Mouse (Mus musculus) liver, adult 2 months (tissue): Measurements from ENCODE around the gene Ppara. TPM values are rescaled to one million over a fixed set of nuclear protein-coding genes. Genes with fewer than 3 reads are reported as not detected.

ENCODE experiments used
- DNase-seq: peaks from one replicate; pipeline ENCODE4 v3.0.0-alpha.2; 2011; ENCODE audit warnings: low read depth, low spot score; ENCODE audit errors: extremely low read depth
- H3K27ac ChIP-seq: fragments of 200-500 bp; replicated peaks from 2 replicates; pipeline ENCODE4 v1.5.1; 2012; ENCODE audit warnings: low read depth, mild to moderate bottlenecking, control low read depth, inconsistent platforms, low read length; ENCODE audit not compliant: insufficient read depth
- H3K27me3 ChIP-seq: fragments of 200-500 bp; 2 replicates; pipeline ENCODE4 v1.6.1; 2012; ENCODE audit warnings: mild to moderate bottlenecking, moderate library complexity, low read length, inconsistent platforms; ENCODE audit not compliant: control insufficient read depth, insufficient read depth
- H3K36me3 ChIP-seq: fragments of 200-500 bp; 2 replicates; pipeline ENCODE4 v1.6.1; 2012; ENCODE audit warnings: low read length, inconsistent platforms; ENCODE audit not compliant: control insufficient read depth, insufficient read depth
- H3K4me1 ChIP-seq: fragments of 200-500 bp; 2 replicates; pipeline ENCODE4 v1.6.1; 2011; ENCODE audit warnings: low read length; ENCODE audit not compliant: control insufficient read depth, insufficient read depth
- H3K4me3 ChIP-seq: fragments of 200-500 bp; 2 replicates; pipeline ENCODE4 v1.5.1; 2011; ENCODE audit warnings: low read depth, mild to moderate bottlenecking, control low read depth, low read length, moderate library complexity; ENCODE audit not compliant: insufficient read depth
- H3K79me2 ChIP-seq: fragments of 200-500 bp; 2 replicates; pipeline ENCODE4 v1.6.1; 2012; ENCODE audit warnings: inconsistent platforms, mild to moderate bottlenecking, low read length, moderate library complexity; ENCODE audit not compliant: control insufficient read depth, insufficient read depth
- H3K9ac ChIP-seq: fragments of 200-500 bp; 2 replicates; pipeline ENCODE4 v1.6.1; 2012; ENCODE audit warnings: low read depth, mild to moderate bottlenecking, control low read depth, inconsistent platforms, low read length
- CTCF ChIP-seq: fragments of 200-500 bp; IDR thresholded peaks from 2 replicates; pipeline ENCODE4 v1.5.1; 2011; ENCODE audit warnings: low read depth, low read length, control low read depth
- POLR2A ChIP-seq: fragments of 200-500 bp; IDR thresholded peaks from 2 replicates; pipeline ENCODE4 v1.6.1; 2011; ENCODE audit warnings: low read length, control low read depth; ENCODE audit not compliant: insufficient read depth; ENCODE audit errors: extremely low read depth
- WGBS: fragments of 180-500 bp; shearing (Covaris S2); methylation state at CpG from one replicate; pipeline ENCODE4 v1.1.7; 2018; 5-methylcytosine and 5-hydroxymethylcytosine counted together
- polyA plus RNA-seq: library from polyadenylated mRNA; depleted of rRNA; stranded (reverse); fragments of >200 nt; gene quantifications from 2 replicates; pipeline ENCODE4 v1.2.3, GENCODE M21; 2012
- total RNA-seq: library from RNA; depleted of rRNA; stranded (reverse); fragments of >200 nt; gene quantifications from 2 replicates; pipeline ENCODE4 v1.2.3, GENCODE M21; 2014

The Ppara gene
- total and polyA plus RNA-seq, 2 experiments = 36.2 to 184 TPM

- WGBS = 3% methylated on average over 65 of the region's 65 CpGs
- TF ChIP-seq POLR2A (no peak), CTCF (no peak)
These were observed 86.6 kb downstream of the Ppara start, which contains the start of gene Pkdrej for GRCm38 (mm10) chr15:85821203-85822010. Pkdrej (minus strand) TSS chr15:85821734.

GRCm38 (mm10) chr15:85822011-85822359, 87.2 kb downstream of the Ppara start:
- TF ChIP-seq CTCF (no peak), POLR2A (no peak)
- Histone ChIP-seq H3K27ac (no peak overlapping the region), H3K4me3 (no peak overlapping the region), H3K9ac (no peak overlapping the region), H3K27me3 (0 out of 2 replicates have a peak, but pooled peaks cover 3% of the 10 kb centered on the region), H3K36me3 (no peaks in the 10 kb centered on the region), H3K79me2 (no peaks in the 10 kb centered on the region), H3K4me1 (peaks cover 4% of the 10 kb centered on the region; the same call in 1 of the 2 replicates)
- no peak for DNase-seq
- 43% methylated on average over 4 of the region's 4 CpGs for WGBS

More at GRCm38 (mm10) chr15:85821203-85822010, 86.6 kb downstream of the Ppara start, which contains the start of gene Pkdrej:
- Histone ChIP-seq H3K9ac (peak within 1 kb of the TSS; percentile 44), H3K27ac (no peak within 1 kb of the TSS), H3K27me3 (0 out of 2 replicates have a peak, but pooled peaks cover 3% of the 10 kb centered on the region), H3K4me3 (peak within 1 kb of the TSS; percentile 25; the same call in 1 of the 2 replicates), H3K4me1 (peaks cover 4% of the 10 kb centered on the region; the same call in 1 of the 2 replicates), H3K79me2 (no peaks in the 10 kb centered on the region), H3K36me3 (no peaks in the 10 kb centered on the region)
- DNase-seq = no peak

GRCm38 (mm10) chr15:85826676-85827075, 91.9 kb downstream of the Ppara start:
- DNase-seq = no peak
- Histone ChIP-seq H3K9ac (no peak overlapping the region), H3K4me1 (peaks cover 16% of the 10 kb centered on the region; the same call in 1 of the 2 replicates), H3K27me3 (no peaks in the 10 kb centered on the region), H3K27ac (no peak overlapping the region), H3K4me3 (no peak overlapping the region), H3K79me2 (no peaks in the 10 kb centered on the region), H3K36me3 (no peaks in the 10 kb centered on the region)
- TF ChIP-seq CTCF (no peak), POLR2A (no peak)
- 43% methylated on average over 5 of the region's 5 CpGs for WGBS

GRCm38 (mm10) chr15:85828071-85828470, 93.3 kb downstream of the Ppara start:
- Histone ChIP-seq H3K79me2 (no peaks in the 10 kb centered on the region), H3K36me3 (no peaks in the 10 kb centered on the region), H3K4me1 (peaks cover 21% of the 10 kb centered on the region; the same call in 1 of the 2 replicates), H3K27ac (peak overlapping the region; percentile 23; the same call in 1 of the 2 replicates), H3K9ac (no peak overlapping the region), H3K4me3 (no peak overlapping the region), H3K27me3 (no peaks in the 10 kb centered on the region)
- DNase-seq = peak; percentile 87
- TF ChIP-seq POLR2A (no peak), CTCF (no peak)
- 23% methylated on average over 4 of the region's 4 CpGs for WGBS

GRCm38 (mm10) chr15:85829470-85829869, 94.7 kb downstream of the Ppara start:
- 54% methylated on average over 5 of the region's 5 CpGs for WGBS
- no peaks in the 10 kb centered on the region for H3K36me3 ChIP-seq
- H3K4me3 ChIP-seq = no peak overlapping the region
- TF ChIP-seq CTCF = no peak
- no peak for TF ChIP-seq POLR2A
- peaks cover 23% of the 10 kb centered on the region; the same call in 1 of the 2 replicates for H3K4me1 ChIP-seq
- H3K9ac ChIP-seq = no peak overlapping the region
- H3K27ac ChIP-seq = peak overlapping the region; percentile 33
- peak; percentile 57 for DNase-seq
- H3K27me3 ChIP-seq = no peaks in the 10 kb centered on the region
- H3K79me2 ChIP-seq = no peaks in the 10 kb centered on the region
